Mouse (Mus musculus) CH12.LX (cell line): ENCODE measurements around the gene Cwf19l1. TPM values are rescaled to one million over a fixed set of nuclear protein-coding genes. Genes with fewer than 3 reads are reported as not detected.

Source experiments
- DNase-seq: peaks from one replicate; pipeline ENCODE4 v3.0.0-alpha.2; 2013; ENCODE audit errors: extremely low read depth
- H3K27ac ChIP-seq: 2 replicates; pipeline ENCODE4 v1.5.1; 2012; ENCODE audit warnings: low read depth, mild to moderate bottlenecking, control low read depth, moderate library complexity; ENCODE audit not compliant: insufficient read depth
- H3K27me3 ChIP-seq: replicated peaks from 2 replicates; pipeline ENCODE3; 2012; ENCODE audit warnings: inconsistent platforms
- H3K36me3 ChIP-seq, 2 experiments: replicated peaks in 1 of 2; 2 replicates each; pipeline versions ENCODE3 to v1.6.1; 2012; ENCODE audit warnings: inconsistent platforms in 1 of 2, low read length in 1 of 2, mild to moderate bottlenecking in 1 of 2, mixed read lengths in 1 of 2, moderate library complexity in 1 of 2; ENCODE audit not compliant: control insufficient read depth in 1 of 2, insufficient read depth in 1 of 2
- H3K4me1 ChIP-seq, 2 experiments: 2 replicates each; pipeline ENCODE4 v1.6.1; 2012; ENCODE audit warnings: inconsistent platforms in 1 of 2, moderate library complexity in 1 of 2; ENCODE audit not compliant: insufficient read depth in 2 of 2, control insufficient read depth in 1 of 2
- H3K4me2 ChIP-seq: 2 replicates; pipeline ENCODE4 v1.6.1; 2012; ENCODE audit warnings: low read depth, mild to moderate bottlenecking, control low read depth; ENCODE audit not compliant: poor library complexity, insufficient read depth, severe bottlenecking
- H3K4me3 ChIP-seq, 3 experiments: fragments of 150-350 bp in 1 of 3; sonication (generic) in 1 of 3; replicated peaks in 1 of 3; 2 replicates each; pipeline versions ENCODE3 to v1.5.1; 2011 to 2012; ENCODE audit warnings: low read depth in 2 of 3, low read length in 2 of 3, mild to moderate bottlenecking in 2 of 3, moderate library complexity in 2 of 3, control low read depth in 1 of 3, improper control_type of control experiment in 1 of 3, inconsistent platforms in 1 of 3, mixed read lengths in 1 of 3; ENCODE audit not compliant: poor library complexity in 1 of 3
- H3K79me2 ChIP-seq: replicated peaks from 2 replicates; pipeline ENCODE4 v1.6.1; 2012; ENCODE audit warnings: mild to moderate bottlenecking, moderate library complexity; ENCODE audit not compliant: control insufficient read depth, poor library complexity, insufficient read depth, severe bottlenecking; ENCODE audit errors: extremely low read depth
- H3K9ac ChIP-seq: 2 replicates; pipeline ENCODE4 v1.6.1; 2012; ENCODE audit warnings: low read depth, mild to moderate bottlenecking, control low read depth, moderate library complexity; ENCODE audit not compliant: insufficient read depth
- H3K9me3 ChIP-seq: replicated peaks from 2 replicates; pipeline ENCODE3; 2012; ENCODE audit warnings: low read length, inconsistent platforms, mixed read lengths
- ELF1 ChIP-seq: IDR thresholded peaks from 2 replicates; pipeline ENCODE4 v1.6.1; 2014; ENCODE audit warnings: low read depth, mild to moderate bottlenecking, inconsistent platforms, low read length, improper control_type of control experiment
- EP300 ChIP-seq: IDR thresholded peaks from 2 replicates; pipeline ENCODE4 v1.6.1; 2011; ENCODE audit warnings: low read length, improper control_type of control experiment
- ETS1 ChIP-seq: conservative IDR thresholded peaks from 2 replicates; pipeline ENCODE4 v1.6.1; 2012; ENCODE audit warnings: low read depth, mild to moderate bottlenecking, inconsistent platforms, low read length, improper control_type of control experiment, moderate library complexity
- GABPA ChIP-seq: IDR thresholded peaks from 2 replicates; pipeline ENCODE4 v1.6.1; 2012; ENCODE audit warnings: low read depth, low read length, improper control_type of control experiment, inconsistent platforms; ENCODE audit not compliant: insufficient replicate concordance
- IRF4 ChIP-seq: IDR thresholded peaks from 2 replicates; pipeline ENCODE4 v1.6.1; 2014; ENCODE audit warnings: low read depth, mild to moderate bottlenecking, inconsistent platforms, low read length, improper control_type of control experiment
- KAT2A ChIP-seq: IDR thresholded peaks from 2 replicates; pipeline ENCODE4 v1.6.1; 2012; ENCODE audit warnings: low read length, improper control_type of control experiment, inconsistent platforms; ENCODE audit not compliant: insufficient replicate concordance
- NELFE ChIP-seq: IDR thresholded peaks from 2 replicates; pipeline ENCODE4 v1.6.1; 2011; ENCODE audit warnings: low read depth, low read length, improper control_type of control experiment
- TCF12 ChIP-seq: IDR thresholded peaks from 2 replicates; pipeline ENCODE4 v1.6.1; 2014; ENCODE audit warnings: low read depth, mild to moderate bottlenecking, inconsistent platforms, low read length, improper control_type of control experiment
- UBTF ChIP-seq: IDR thresholded peaks from 2 replicates; pipeline ENCODE4 v1.6.1; 2012; ENCODE audit warnings: low read depth, mild to moderate bottlenecking, inconsistent platforms, low read length, improper control_type of control experiment, moderate library complexity
- USF1 ChIP-seq: IDR thresholded peaks from 2 replicates; pipeline ENCODE4 v1.6.1; 2014; ENCODE audit warnings: low read depth, mild to moderate bottlenecking, inconsistent platforms, low read length, improper control_type of control experiment
- ZC3H11A ChIP-seq: IDR thresholded peaks from 2 replicates; pipeline ENCODE4 v1.6.1; 2012; ENCODE audit warnings: low read depth, mild to moderate bottlenecking, inconsistent platforms, low read length, improper control_type of control experiment
- ZKSCAN1 ChIP-seq: IDR thresholded peaks from 2 replicates; pipeline ENCODE4 v1.6.1; 2012; ENCODE audit warnings: low read depth, inconsistent platforms, low read length, improper control_type of control experiment, borderline replicate concordance
- dilution Hi-C: fragments of 300-500 bp; cut with MboI; formaldehyde crosslinking; loops from 2 replicates; pipeline ENCODE4 v1.14.3; 2020; ENCODE audit warnings: low sequenced_read_pairs; ENCODE audit not compliant: extremely low pct_unique_long_range_greater_than_20kb, extremely low pct_ligation_motif_present
- in situ Hi-C: fragments of 300-500 bp; cut with MboI; formaldehyde crosslinking; loops from 3 replicates; pipeline ENCODE4 v1.14.3; 2019; ENCODE audit warnings: low sequenced_read_pairs, low pct_ligation_motif_present, low pct_unique_long_range_greater_than_20kb, mixed read lengths
- polyA plus RNA-seq: library from polyadenylated mRNA; unstranded; fragments of >175 nt; gene quantifications from 2 replicates; pipeline ENCODE4 v1.2.1, GENCODE M21; 2012; ENCODE audit warnings: low read depth; ENCODE audit not compliant: insufficient read length
- total RNA-seq, 2 experiments: library from RNA; depleted of rRNA; stranded (reverse); fragments of 300-350 nt in 1 of 2; fragments of >200 nt in 1 of 2; gene quantifications; 2 replicates each; pipeline ENCODE4 v1.2.3; 2012 to 2014

Cwf19l1 gene
- total and polyA plus RNA-seq, 3 experiments, result 11.0 to 45.9 (median 30.4) TPM

DNA sequence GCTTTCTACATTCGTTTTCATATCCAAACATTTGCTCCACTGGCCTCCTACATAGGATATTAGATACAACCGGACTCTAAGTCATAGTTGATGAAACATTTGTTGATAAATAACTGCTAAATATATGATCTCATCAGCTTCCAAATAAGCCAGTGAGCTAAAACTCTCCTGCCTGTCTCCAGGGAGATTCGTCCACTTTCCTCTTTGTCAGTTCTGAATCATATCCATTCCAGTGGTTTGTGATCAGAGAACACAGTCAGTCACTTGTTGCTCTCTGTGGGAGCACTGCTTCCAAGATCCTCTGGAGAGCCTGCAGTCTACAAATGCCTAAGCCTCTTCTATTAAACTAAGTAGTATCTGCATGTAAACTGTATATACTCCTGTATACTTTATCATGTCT, 75.5 kb downstream of the Cwf19l1 start:
- Histone ChIP-seq H3K27ac (no peak overlapping the region), H3K4me3 (no peak overlapping the region), H3K36me3 (peaks cover 40 to 78% of the 10 kb centered on the region in 2 experiments), H3K4me2 (no peak overlapping the region), H3K79me2 (no peaks in the 10 kb centered on the region), H3K9me3 (no peaks in the 10 kb centered on the region), H3K9ac (no peak overlapping the region), H3K27me3 (no peaks in the 10 kb centered on the region), H3K4me1 (peaks cover 0 to 16% of the 10 kb centered on the region in 2 experiments; a peak in 1 of 4 replicates)
- dilution Hi-C loops (no loop called here), in situ Hi-C loops (no loop called here)
- TF ChIP-seq TCF12 (no peak), NELFE (no peak), GABPA (no peak), IRF4 (no peak), ETS1 (no peak), ELF1 (no peak), ZC3H11A (no peak), USF1 (no peak), ZKSCAN1 (no peak), EP300 (no peak), UBTF (no peak), KAT2A (no peak)
- no peak for DNase-seq

Other genes starting within 250 kb of the Cwf19l1 start
- 2.3 and 2.6 TPM in 2 replicates for gene Dnmbp, start 195.7 kb downstream of the Cwf19l1 start, total RNA-seq (2012; rRNA removed)
- 1.8 and 1.9 TPM in 2 replicates for gene Dnmbp, start 195.7 kb downstream of the Cwf19l1 start, total RNA-seq (2014; rRNA removed)
- 4.7 and 5.4 TPM in 2 replicates for gene Dnmbp, start 195.7 kb downstream of the Cwf19l1 start, polyA plus RNA-seq
- gene Cpn1, start 149.3 kb downstream of the Cwf19l1 start, total RNA-seq (2012; rRNA removed), result 0.13 and 0.17 TPM in 2 replicates
- gene Cpn1, start 149.3 kb downstream of the Cwf19l1 start, total RNA-seq (2014; rRNA removed), result 0.34 and 0.45 TPM in 2 replicates
- gene Cpn1, start 149.3 kb downstream of the Cwf19l1 start, polyA plus RNA-seq, result 0.83 and 1.0 TPM in 2 replicates
- gene Cyp2c23, start 106.7 kb downstream of the Cwf19l1 start, total RNA-seq (2012; rRNA removed), result not detected in 2 replicates
- gene Cyp2c23, start 106.7 kb downstream of the Cwf19l1 start, total RNA-seq (2014; rRNA removed), result 0.13 TPM in 1 of 2 replicates, not detected in the other
- 0.11 and 0.12 TPM in 2 replicates for gene Cyp2c23, start 106.7 kb downstream of the Cwf19l1 start, polyA plus RNA-seq
- gene Erlin1, start 66.1 kb downstream of the Cwf19l1 start, total RNA-seq (2012; rRNA removed), result 9.3 and 9.7 TPM in 2 replicates
- 26.6 TPM in 2 replicates for gene Erlin1, start 66.1 kb downstream of the Cwf19l1 start, total RNA-seq (2014; rRNA removed)
- gene Erlin1, start 66.1 kb downstream of the Cwf19l1 start, polyA plus RNA-seq, result 22.7 and 25.9 TPM in 2 replicates
- gene Chuk, start 28.4 kb downstream of the Cwf19l1 start, total RNA-seq (2012; rRNA removed), result 36.4 and 36.9 TPM in 2 replicates
- 82.4 and 102 TPM in 2 replicates for gene Chuk, start 28.4 kb downstream of the Cwf19l1 start, total RNA-seq (2014; rRNA removed)
- gene Chuk, start 28.4 kb downstream of the Cwf19l1 start, polyA plus RNA-seq, result 40.6 and 42.7 TPM in 2 replicates
- 115 and 117 TPM in 2 replicates for gene Bloc1s2, start 10.6 kb upstream of the Cwf19l1 start, total RNA-seq (2012; rRNA removed)
- 92.4 and 107 TPM in 2 replicates for gene Bloc1s2, start 10.6 kb upstream of the Cwf19l1 start, total RNA-seq (2014; rRNA removed)
- 96.3 and 101 TPM in 2 replicates for gene Bloc1s2, start 10.6 kb upstream of the Cwf19l1 start, polyA plus RNA-seq
- gene Pkd2l1, start 56.6 kb upstream of the Cwf19l1 start, total RNA-seq (2012; rRNA removed), result 0.04 TPM in 1 of 2 replicates, not detected in the other
- not detected in 2 replicates for gene Pkd2l1, start 56.6 kb upstream of the Cwf19l1 start, total RNA-seq (2014; rRNA removed)
- gene Pkd2l1, start 56.6 kb upstream of the Cwf19l1 start, polyA plus RNA-seq, result 0.07 TPM in 2 replicates
- 0.04 TPM in 1 of 2 replicates, not detected in the other for gene Scd3, start 67.4 kb upstream of the Cwf19l1 start, total RNA-seq (2012; rRNA removed)
- gene Scd3, start 67.4 kb upstream of the Cwf19l1 start, total RNA-seq (2014; rRNA removed), result not detected in 2 replicates
- 0.11 TPM in 1 of 2 replicates, not detected in the other for gene Scd3, start 67.4 kb upstream of the Cwf19l1 start, polyA plus RNA-seq
- gene Scd2, start 157.8 kb upstream of the Cwf19l1 start, total RNA-seq (2012; rRNA removed), result 204 and 212 TPM in 2 replicates
- 123 and 205 TPM in 2 replicates for gene Scd2, start 157.8 kb upstream of the Cwf19l1 start, total RNA-seq (2014; rRNA removed)
- gene Scd2, start 157.8 kb upstream of the Cwf19l1 start, polyA plus RNA-seq, result 274 and 408 TPM in 2 replicates
- 0.08 TPM in 1 of 2 replicates, not detected in the other for gene Scd4, start 197.2 kb upstream of the Cwf19l1 start, total RNA-seq (2012; rRNA removed)
- 0.18 TPM in 1 of 2 replicates, not detected in the other for gene Scd4, start 197.2 kb upstream of the Cwf19l1 start, total RNA-seq (2014; rRNA removed)
- gene Scd4, start 197.2 kb upstream of the Cwf19l1 start, polyA plus RNA-seq, result 0.10 and 0.11 TPM in 2 replicates